Mouse (Mus musculus) mouse trophoblast stem cell (cell line): Measurements from ENCODE around the gene Ucma.
"Not testable (repeated sequence)": the region's sequence is repeated elsewhere in the genome, so short reads cannot be mapped to it uniquely, and the experiment has no call there.

ENCODE experiments used
- in situ Hi-C, 2 experiments: fragments of 300-500 bp; cut with MseI, MboI; formaldehyde crosslinking; loops; 2 replicates in 1 of 2; 3 replicates in 1 of 2; pipeline ENCODE4 v1.15.1; 2025

Gene Ucma

GRCm38 (mm10) chr2:4975807-4976206, at the start of gene Ucma:
Gene Ucma (plus strand): TSS chr2:4976122.
- in situ Hi-C loops, result no loop called here

- in situ Hi-C loops, result no loop called here
These were observed 48.5 kb upstream of the Ucma start for GRCm38 (mm10) chr2:4927391-4927790.

DNA sequence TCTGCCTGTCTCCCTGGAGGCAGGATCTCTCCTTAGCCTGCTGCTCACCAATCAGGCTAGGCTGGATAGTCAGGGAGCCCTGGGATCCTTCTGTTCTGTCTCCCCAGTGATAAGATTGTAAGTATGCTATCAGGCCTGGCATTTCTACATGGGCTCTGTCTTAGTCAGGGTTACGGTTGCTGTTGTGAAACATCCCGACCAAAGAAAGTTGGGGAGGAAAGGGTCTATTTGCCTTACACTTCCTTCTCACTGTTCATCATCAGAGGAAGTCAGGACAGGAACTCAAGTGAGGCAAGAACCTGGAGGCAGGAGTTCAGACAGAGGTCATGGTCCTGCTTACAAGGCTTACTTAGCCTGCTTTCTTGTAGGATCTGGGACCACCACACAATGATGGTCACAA, 46.7 kb upstream of the Ucma start:
- in situ Hi-C loops, result no loop called here

DNA sequence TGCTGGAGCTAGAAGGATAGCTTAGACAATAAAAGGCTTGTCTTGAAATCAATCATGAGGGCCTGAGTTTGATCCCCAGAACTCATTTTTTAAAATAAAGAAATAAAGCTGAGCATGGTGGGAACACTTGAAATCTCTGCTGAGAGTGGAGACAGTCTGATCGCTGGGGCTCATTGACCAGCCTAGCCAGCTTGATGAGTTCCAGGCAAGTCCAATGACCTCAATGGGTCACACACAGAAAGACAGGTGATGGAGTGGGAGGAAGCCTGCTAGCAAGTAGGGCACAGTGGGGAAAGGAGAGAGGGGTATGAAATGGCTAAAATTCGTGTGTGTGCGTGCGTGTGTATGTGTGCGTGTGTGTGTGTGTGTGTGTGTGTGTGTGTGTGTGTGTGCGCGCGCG, 41.4 kb upstream of the Ucma start:
- in situ Hi-C loops, result no loop called here

DNA sequence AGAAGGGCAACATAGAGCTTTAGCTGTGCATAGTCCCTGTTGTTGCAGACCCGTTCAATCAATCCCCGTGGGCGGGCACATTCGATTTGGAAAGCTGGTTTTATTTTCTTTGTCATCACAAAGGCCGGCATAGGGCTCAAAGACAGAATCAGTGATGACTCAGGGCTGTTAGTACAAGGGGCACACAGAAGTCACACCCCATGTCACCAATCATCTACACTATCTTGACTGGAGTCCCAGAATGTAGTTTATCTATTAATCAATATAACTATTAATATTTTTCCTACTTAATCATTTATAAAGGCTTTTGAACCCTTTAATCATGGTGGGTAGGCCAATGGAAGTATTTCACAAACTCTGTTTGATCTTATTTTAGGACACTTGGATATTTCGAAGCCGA, 38.0 kb upstream of the Ucma start:
- in situ Hi-C loops, result no loop called here

DNA sequence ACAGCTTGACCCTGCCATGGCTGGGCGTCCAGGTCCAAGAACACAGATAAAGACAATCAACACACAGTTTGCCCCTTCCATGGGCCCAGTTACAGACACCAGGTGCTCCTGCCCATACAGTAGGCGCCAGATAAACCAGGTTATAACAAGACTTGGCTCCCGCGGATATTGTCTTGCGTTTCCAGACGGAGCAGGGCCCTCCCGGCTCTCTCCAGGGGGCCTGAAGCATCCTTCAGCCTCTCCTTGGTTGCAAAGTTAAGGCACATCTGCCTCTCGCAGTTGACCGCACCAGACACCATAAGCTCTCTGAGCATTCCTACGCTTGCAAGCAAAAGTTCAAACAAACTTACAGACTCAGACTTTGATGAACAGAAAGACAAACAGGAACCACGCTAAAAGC, 35.1 kb upstream of the Ucma start:
- in situ Hi-C loops, result no loop called here

DNA sequence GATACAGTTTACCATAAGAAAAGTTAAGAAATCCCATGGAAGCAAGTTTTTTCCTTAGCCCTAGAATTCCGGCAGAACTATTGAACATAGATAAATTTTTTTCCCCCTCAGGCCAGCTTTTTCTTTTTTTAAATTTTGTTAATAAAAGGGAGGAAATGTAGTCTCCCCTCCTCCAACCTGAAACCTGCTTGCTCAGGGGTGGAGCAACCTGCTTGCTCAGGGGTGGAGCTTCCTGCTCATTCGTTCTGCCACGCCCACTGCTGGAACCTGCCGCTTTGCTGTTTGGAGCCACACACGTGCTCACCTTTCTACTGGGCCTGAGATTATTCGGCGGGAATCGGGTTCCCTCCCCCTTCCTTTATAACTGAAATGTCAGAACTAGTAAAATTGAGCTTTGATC, 26.2 kb upstream of the Ucma start:
- in situ Hi-C loops, result not testable (repeated sequence)

GRCm38 (mm10) chr2:4950986-4951385, 24.9 kb upstream of the Ucma start:
- in situ Hi-C loops, result no loop called here

DNA sequence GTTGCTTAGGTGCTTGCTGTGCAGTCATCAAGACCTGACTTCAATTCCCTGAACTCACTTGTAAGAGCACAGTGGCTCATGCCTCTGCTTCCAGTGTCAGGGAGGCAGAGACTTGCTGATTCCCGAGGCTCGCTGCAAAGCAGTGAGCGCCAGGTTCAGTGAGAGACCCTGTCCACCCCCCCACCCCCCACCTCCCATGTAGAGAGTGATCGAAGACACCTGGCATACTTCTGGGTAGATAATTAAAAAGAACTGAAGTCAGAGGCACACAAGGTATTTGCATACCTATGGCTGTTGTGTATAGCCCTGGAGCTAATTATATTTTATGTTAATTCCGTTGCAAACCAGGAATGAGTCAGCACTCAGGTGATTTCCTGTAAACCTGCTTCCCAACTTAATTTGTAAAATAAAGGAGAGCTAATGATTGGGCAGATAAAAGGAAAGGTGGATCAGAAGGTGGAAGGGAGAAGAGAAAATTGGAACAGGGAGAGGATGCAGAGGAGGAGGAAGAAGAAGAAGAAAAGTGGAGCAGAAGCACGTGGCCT, 21.6 kb upstream of the Ucma start:
- in situ Hi-C loops, result no loop called here

DNA sequence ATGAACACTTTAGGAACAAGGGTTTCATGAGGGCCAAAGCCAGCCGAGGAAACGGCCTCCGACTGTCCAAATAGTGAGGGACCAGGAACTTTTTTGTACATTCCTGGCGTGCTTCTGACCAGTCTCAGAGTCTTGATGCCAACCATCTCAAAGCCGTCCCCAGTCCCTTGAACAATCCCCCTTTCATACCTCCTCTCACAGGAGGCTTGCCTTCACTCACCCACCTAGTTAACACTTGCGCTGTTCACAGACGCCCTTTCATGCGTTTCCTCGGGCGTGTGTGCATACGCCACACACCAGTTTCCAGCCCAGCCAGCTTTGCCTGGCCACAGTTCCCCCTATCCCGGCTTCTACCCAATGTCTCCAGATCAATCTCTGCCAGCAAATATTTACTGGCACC, 17.9 kb upstream of the Ucma start:
- in situ Hi-C loops, result no loop called here

DNA sequence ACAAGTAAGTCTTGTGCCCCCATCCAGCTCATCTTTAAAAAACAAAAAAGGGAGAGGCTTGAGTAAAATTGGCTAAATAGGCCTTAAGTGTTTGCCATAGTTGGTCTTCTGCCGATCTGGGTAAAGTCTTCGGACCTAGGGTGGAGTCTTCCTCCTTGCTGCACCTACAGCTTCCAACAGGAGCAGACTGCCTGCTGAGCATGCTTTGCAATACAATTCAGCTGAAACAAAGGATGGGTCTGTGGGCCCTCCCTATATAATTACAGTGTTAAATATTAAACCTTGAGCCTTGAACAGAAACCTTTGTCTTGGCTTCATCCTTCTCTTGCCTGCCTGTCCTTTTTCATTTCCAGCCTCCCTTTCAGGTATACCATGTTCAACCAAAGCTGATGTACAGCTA, 8.1 kb upstream of the Ucma start:
- in situ Hi-C loops, result no loop called here

DNA sequence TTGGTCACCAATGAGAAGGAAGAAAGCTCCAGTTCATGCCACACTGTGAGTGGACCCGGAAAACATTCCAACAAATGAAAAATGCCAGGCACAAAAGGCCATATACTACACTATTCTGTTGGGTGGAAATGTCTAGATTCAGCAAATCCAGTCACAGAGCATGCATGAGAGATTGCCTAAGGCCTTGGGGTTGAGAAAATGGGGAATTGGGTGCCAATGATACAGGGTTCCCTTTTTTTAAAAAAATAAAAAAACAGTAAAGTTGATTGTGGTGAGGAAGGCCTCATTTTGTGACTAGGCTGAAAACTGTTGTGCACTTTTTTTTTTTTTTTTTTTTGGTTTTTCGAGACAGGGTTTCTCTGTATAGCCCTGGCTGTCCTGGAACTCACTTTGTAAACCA, 6.8 kb upstream of the Ucma start:
- in situ Hi-C loops, result no loop called here

GRCm38 (mm10) chr2:4978091-4978490, 2.2 kb downstream of the Ucma start:
- in situ Hi-C loops, result no loop called here

DNA sequence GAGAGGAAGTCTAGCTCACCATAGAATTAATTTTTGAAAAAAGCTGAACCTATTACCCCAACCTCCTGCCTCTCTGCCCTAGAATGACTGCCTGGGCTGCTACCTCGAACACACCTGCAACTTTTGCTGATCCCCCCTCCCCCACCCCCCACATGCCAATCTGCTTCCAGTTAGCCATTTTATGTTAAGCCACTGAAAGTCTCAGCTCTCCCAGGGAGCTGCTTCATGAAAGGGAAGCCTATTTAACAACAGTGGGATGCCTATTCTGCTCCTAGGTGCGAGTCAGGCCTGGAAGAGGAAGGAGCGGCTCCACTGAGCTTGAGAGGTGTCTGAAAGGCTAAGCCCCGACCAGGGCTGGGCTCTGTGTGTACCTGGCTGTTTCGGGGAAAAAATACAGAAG, 8.1 kb downstream of the Ucma start:
- in situ Hi-C loops, result no loop called here

GRCm38 (mm10) chr2:4985000-4985399, 9.1 kb downstream of the Ucma start:
- in situ Hi-C loops, result loop anchor here (5.0 kb wide), 1 partner anchor 68 kb away; the partner anchor contains the start of gene Phyh (in 2 of the 2)

- in situ Hi-C loops, result loop anchor here (5.0 kb wide), 1 partner anchor 69 kb away; the partner anchor contains the start of gene Phyh (in 2 of the 2)
These were observed 10.9 kb downstream of the Ucma start for GRCm38 (mm10) chr2:4986798-4987197.

DNA sequence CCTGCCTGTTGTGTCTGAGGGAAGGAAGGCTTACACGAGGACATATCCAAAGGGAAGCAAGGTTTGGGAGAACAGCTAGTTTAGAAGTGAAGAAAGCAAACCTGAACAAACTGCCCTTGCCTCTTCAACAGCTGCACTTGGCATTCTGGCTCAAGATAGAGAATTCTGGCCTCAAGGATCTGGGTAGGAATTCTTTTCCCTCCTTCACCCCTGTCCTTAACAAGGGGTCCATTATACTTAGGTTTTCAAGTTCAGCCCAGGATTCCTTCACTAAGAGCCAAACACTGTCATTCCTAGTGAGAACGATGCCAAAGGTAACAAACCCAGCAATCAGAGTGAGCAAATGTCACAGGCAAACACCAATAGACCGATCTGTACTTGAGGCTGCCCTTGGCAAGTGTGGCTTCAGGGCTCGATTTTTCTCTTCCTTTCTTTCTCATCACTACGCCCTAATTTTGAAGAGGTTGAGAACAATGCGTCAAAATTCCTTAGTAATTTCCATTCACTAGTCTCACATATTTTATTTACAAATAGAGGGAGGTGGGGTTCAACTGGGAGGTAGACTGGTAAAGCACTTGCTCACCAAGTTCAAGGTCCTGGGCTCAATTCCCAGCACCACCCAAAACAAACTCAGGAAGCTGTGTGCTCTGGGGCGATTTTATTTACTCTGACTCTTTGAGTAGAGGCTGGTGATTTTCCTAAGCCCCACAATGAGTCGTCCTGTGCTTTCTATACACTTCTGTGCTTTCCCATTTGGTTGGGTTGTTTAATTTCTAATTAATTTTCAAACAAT, 11.7 kb downstream of the Ucma start:
- in situ Hi-C loops, result loop anchor here (5.0 kb wide), 1 partner anchor 70 kb away; the partner anchor contains the start of gene Phyh (in 2 of the 2)

GRCm38 (mm10) chr2:4988826-4989424, 13.0 kb downstream of the Ucma start:
- in situ Hi-C loops, result loop anchor here (5.0 kb wide), 1 partner anchor 72 kb away; the partner anchor contains the start of gene Phyh (in 2 of the 2)

- in situ Hi-C loops, result no loop called here
These were observed 17.7 kb downstream of the Ucma start for GRCm38 (mm10) chr2:4993584-4993983.

GRCm38 (mm10) chr2:4994436-4994835, 18.5 kb downstream of the Ucma start:
- in situ Hi-C loops, result no loop called here

- in situ Hi-C loops, result no loop called here
These were observed 19.7 kb downstream of the Ucma start for GRCm38 (mm10) chr2:4995646-4996045.

DNA sequence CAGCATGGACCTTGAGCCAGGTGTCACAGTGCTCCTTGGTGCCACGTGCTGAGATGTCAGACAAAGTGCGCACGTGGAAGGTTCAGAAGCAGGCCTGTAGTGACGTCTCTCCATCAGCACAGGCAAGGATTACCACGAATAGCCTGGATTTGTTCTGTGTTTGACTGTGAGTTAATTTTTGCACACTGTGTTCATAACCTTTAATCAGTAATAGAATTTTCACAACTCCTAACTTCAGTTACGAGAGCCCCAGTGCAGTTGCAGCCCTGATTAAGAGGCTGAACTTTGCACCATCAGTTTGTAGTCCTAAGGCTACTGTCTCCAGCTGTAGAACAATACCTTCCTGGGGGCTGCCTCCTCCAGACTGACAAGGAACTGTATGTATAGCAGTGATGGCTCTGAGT, 20.5 kb downstream of the Ucma start:
- in situ Hi-C loops, result no loop called here

DNA sequence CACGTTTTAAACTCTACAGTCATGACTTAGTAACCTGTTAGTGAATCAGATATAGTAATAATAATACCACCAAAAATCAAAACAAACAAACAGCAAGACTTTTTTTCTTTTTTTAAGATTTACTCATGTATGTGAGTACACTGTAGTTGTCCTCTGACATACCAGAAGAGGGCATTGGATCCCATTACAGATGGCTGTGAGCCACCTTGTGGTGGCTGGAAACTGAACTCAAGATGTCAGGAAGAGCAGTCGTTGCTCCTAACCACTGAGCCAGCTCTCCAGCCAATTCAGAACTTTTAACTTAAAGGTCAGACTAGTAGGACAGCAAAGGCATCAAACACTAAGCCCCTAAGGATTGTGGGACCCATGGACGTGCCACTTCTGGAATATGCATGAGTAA, 23.0 kb downstream of the Ucma start:
- in situ Hi-C loops, result no loop called here
